Mouse (Mus musculus) liver, embryonic 14.5 days (tissue): ENCODE measurements around the gene Commd7. TPM values are rescaled to one million over a fixed set of nuclear protein-coding genes. Genes with fewer than 3 reads are reported as not detected.
A peak's percentile ranks its signal among the peaks of the same experiment; 100 is the strongest.

ENCODE experiments used
- ATAC-seq: fragments of 200-750 bp; cut with Nextera tagmentation; 2 replicates; pipeline ENCODE4 v1.8.0; 2017; ENCODE audit warnings: moderate number of reproducible peaks, mild to moderate bottlenecking, moderate library complexity; ENCODE audit not compliant: insufficient read depth
- DNase-seq, 3 experiments: peaks; one replicate each; pipeline ENCODE4 v3.0.0-alpha.2; 2012 to 2013; ENCODE audit warnings: low read depth in 3 of 3, low spot score in 3 of 3
- H3K27ac ChIP-seq: fragments of 300-500 bp; sonication (generic); 2 replicates; pipeline ENCODE4 v1.5.1; 2014; ENCODE audit warnings: moderate library complexity, mild to moderate bottlenecking, control low read depth, inconsistent platforms
- H3K27me3 ChIP-seq: fragments of 300-500 bp; sonication (generic); 2 replicates; pipeline ENCODE4 v1.6.1; 2014; ENCODE audit warnings: mild to moderate bottlenecking, low read length, moderate library complexity; ENCODE audit not compliant: control insufficient read depth, insufficient read depth
- H3K36me3 ChIP-seq: fragments of 300-500 bp; sonication (generic); replicated peaks from 2 replicates; pipeline ENCODE4 v1.6.1; 2014; ENCODE audit warnings: low read depth; ENCODE audit not compliant: control insufficient read depth, insufficient read depth
- H3K4me1 ChIP-seq, 2 experiments: fragments of 200-500 bp in 1 of 2; fragments of 300-500 bp in 1 of 2; sonication (generic) in 1 of 2; replicated peaks; 2 replicates each; pipeline ENCODE4 v1.6.1; 2012 to 2014; ENCODE audit warnings: antibody characterized with exemption in 1 of 2, inconsistent platforms in 1 of 2, low read length in 1 of 2; ENCODE audit not compliant: control insufficient read depth in 2 of 2, insufficient read depth in 2 of 2
- H3K4me2 ChIP-seq: fragments of 300-500 bp; sonication (generic); 2 replicates; pipeline ENCODE4 v1.6.1; 2014; ENCODE audit warnings: low read depth, mild to moderate bottlenecking, control low read depth, moderate library complexity
- H3K4me3 ChIP-seq, 2 experiments: fragments of 200-500 bp in 1 of 2; fragments of 300-500 bp in 1 of 2; sonication (generic) in 1 of 2; 2 replicates each; pipeline ENCODE4 v1.5.1; 2012 to 2014; ENCODE audit warnings: low read depth in 2 of 2, low read length in 2 of 2, mild to moderate bottlenecking in 2 of 2, control low read depth in 1 of 2, inconsistent platforms in 1 of 2, moderate library complexity in 1 of 2; ENCODE audit not compliant: insufficient read depth in 1 of 2
- H3K9ac ChIP-seq: fragments of 300-500 bp; sonication (generic); replicated peaks from 2 replicates; pipeline ENCODE4 v1.6.1; 2014; ENCODE audit warnings: mild to moderate bottlenecking, control low read depth, moderate library complexity
- H3K9me3 ChIP-seq: fragments of 300-500 bp; sonication (generic); 2 replicates; pipeline ENCODE4 v1.6.1; 2016; ENCODE audit warnings: low read length, mixed read lengths; ENCODE audit not compliant: control insufficient read depth
- CTCF ChIP-seq: IDR thresholded peaks from 2 replicates; pipeline ENCODE4 v1.5.1; 2016; ENCODE audit warnings: antibody characterized with exemption, low read depth, control low read depth
- EP300 ChIP-seq: IDR thresholded peaks from 2 replicates; pipeline ENCODE4 v1.6.1; 2016; ENCODE audit warnings: antibody characterized with exemption, low read depth
- WGBS: fragments of 180-500 bp; shearing (Covaris S2); extraction: QIAGEN DNeasy Blood & Tissue Kit; methylation state at CpG from one replicate; pipeline ENCODE4 v1.1.7; 2014; ENCODE audit not compliant: insufficient replicate concordance; 5-methylcytosine and 5-hydroxymethylcytosine counted together
- polyA plus RNA-seq, 2 experiments: library from polyadenylated mRNA; depleted of rRNA in 1 of 2; stranded (reverse) in 1 of 2; unstranded in 1 of 2; fragments of >200 nt; fragmentation: Nextera tagmentation in 1 of 2; extraction: Ambion mirVana in 1 of 2; gene quantifications; 2 replicates each; pipeline versions ENCODE4 v1.2.1 to v1.2.3; 2012 to 2014

Gene Commd7
- polyA plus RNA-seq, 2 experiments = 9.5 to 24.9 TPM

DNA sequence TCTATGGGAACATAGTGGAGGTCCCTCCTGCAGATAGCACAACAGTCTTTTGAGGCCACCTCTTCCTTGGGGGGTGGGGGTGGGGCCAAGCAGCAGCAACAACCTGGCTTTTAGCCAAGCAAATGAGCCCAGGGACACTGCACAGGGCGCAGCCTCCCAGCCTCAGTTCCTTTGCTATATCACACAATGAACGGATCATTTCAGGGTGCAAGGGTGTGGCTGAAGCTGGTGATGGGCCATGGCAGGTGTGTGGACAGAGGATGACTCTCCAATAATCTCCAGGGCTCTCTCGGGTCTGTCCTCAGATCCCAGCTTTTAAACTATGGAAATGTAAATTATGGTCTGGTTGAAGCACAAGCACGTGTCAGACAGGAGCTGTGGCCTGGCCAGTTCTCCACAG lies 55.5 kb downstream of the Commd7 start:
- no peak overlapping the region; the same call in 1 of the 2 replicates for H3K27ac ChIP-seq
- no peak overlapping the region for H3K4me3 ChIP-seq
- H3K4me1 ChIP-seq = peaks cover 36 to 53% of the 10 kb centered on the region in 2 experiments
- H3K36me3 ChIP-seq = no peaks in the 10 kb centered on the region
- TF ChIP-seq CTCF (no peak), EP300 (no peak)
- H3K4me2 ChIP-seq = no peak overlapping the region
- H3K9me3 ChIP-seq = no peaks in the 10 kb centered on the region
- H3K9ac ChIP-seq = no peak overlapping the region
- DNase-seq (no peak), ATAC-seq (peak; percentile 74)
- WGBS = 25% methylated on average over 4 of the region's 4 CpGs
- H3K27me3 ChIP-seq = no peaks in the 10 kb centered on the region

GRCm38 (mm10) chr2:153576150-153576549 lies 56.4 kb downstream of the Commd7 start:
- ATAC-seq (peak; percentile 69), DNase-seq (peak in 1 of 3 experiments; percentile 64)
- Histone ChIP-seq H3K27ac (peak overlapping the region; percentile 49), H3K4me3 (no peak overlapping the region), H3K9me3 (no peaks in the 10 kb centered on the region), H3K36me3 (no peaks in the 10 kb centered on the region), H3K4me1 (peaks cover 34 to 45% of the 10 kb centered on the region in 2 experiments), H3K9ac (peak overlapping the region; percentile 12; the same call in 1 of the 2 replicates), H3K4me2 (no peak overlapping the region), H3K27me3 (no peaks in the 10 kb centered on the region)
- WGBS = 12% methylated on average over 3 of the region's 3 CpGs
- no peak for TF ChIP-seq CTCF
- peak; percentile 69 for TF ChIP-seq EP300

- WGBS = 51% methylated on average over 6 of the region's 6 CpGs
- Histone ChIP-seq H3K4me3 (no peak overlapping the region), H3K27ac (peak overlapping the region; percentile 49), H3K36me3 (no peaks in the 10 kb centered on the region), H3K27me3 (no peaks in the 10 kb centered on the region), H3K9me3 (no peaks in the 10 kb centered on the region), H3K4me2 (no peak overlapping the region), H3K9ac (no peak overlapping the region), H3K4me1 (peaks cover 29 to 39% of the 10 kb centered on the region in 2 experiments)
- DNase-seq = no peak
- TF ChIP-seq EP300 = no peak
- no peak for TF ChIP-seq CTCF
- no peak for ATAC-seq
Measured at GRCm38 (mm10) chr2:153575554-153575953, 57.0 kb downstream of the Commd7 start.

DNA sequence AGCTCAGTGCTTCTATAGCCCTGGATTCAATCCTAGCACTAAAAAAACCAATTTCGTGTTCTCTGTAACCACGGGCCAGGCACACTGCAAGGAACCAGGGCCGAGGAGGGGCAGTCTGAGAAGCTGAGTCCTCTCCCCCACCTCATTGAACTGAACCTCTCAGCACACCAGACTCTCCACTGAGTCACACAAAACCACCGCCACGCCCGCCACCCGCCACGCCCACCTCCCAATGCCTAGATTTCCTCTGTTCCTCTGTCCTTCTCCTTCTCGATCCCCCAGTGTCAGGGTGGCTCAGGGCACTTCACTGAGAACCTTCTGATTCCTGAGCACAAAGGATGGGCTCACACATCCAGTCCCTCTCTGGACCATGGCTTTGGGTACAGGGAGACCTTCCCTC lies 59.5 kb downstream of the Commd7 start:
- Histone ChIP-seq H3K36me3 (no peaks in the 10 kb centered on the region), H3K4me3 (no peak overlapping the region), H3K27me3 (no peaks in the 10 kb centered on the region), H3K27ac (no peak overlapping the region), H3K9ac (no peak overlapping the region), H3K9me3 (no peaks in the 10 kb centered on the region), H3K4me2 (no peak overlapping the region), H3K4me1 (peaks cover 49 to 51% of the 10 kb centered on the region in 2 experiments)
- DNase-seq = no peak
- TF ChIP-seq CTCF = no peak
- no peak for TF ChIP-seq EP300
- no peak for ATAC-seq
- whole genome bisulfite sequencing = 44% methylated on average over 9 of the region's 9 CpGs

DNA sequence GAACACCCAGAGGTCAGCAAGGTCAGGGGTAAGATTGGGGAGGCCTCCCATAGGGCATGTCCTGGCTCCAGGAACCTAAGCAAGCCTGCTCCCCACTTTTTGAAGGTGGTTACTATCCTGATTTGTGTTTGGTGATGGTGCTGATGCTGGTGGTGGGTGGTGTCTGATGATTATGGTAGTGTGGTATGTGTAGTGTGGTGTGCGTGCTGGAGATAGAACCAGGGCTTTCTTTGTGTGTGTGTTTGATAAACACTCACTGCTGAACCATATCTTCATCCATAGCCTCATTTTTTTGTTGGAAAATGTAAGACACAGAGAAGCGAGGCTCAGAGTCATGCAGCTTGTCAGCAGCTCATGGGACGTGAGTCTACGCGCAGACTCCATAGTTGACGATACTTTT lies 64.0 kb downstream of the Commd7 start:
- 19% methylated on average over 6 of the region's 6 CpGs for WGBS
- DNase-seq (peak; percentile 65 to 71 (median 67)), ATAC-seq (peak; percentile 95)
- peak overlapping the region; percentile 45 for H3K9ac ChIP-seq
- no peak overlapping the region for H3K4me3 ChIP-seq
- peaks cover 35 to 36% of the 10 kb centered on the region in 2 experiments for H3K4me1 ChIP-seq
- H3K4me2 ChIP-seq = peak overlapping the region; percentile 53
- peak overlapping the region; percentile 80 for H3K27ac ChIP-seq
- H3K9me3 ChIP-seq = no peaks in the 10 kb centered on the region
- no peaks in the 10 kb centered on the region for H3K36me3 ChIP-seq
- TF ChIP-seq CTCF (no peak), EP300 (peak; percentile 96)
- no peaks in the 10 kb centered on the region for H3K27me3 ChIP-seq
